Mouse (Mus musculus) heart, postnatal 0 days (tissue): ENCODE results near the gene Slc43a2.

Experiments
- CTCF ChIP-seq: IDR thresholded peaks from 2 replicates; pipeline ENCODE4 v1.5.1; 2016; ENCODE audit warnings: antibody characterized with exemption, control low read depth, low read depth
- EP300 ChIP-seq: IDR thresholded peaks from 2 replicates; pipeline ENCODE4 v1.6.1; 2016; ENCODE audit warnings: antibody characterized with exemption, low read depth

DNA sequence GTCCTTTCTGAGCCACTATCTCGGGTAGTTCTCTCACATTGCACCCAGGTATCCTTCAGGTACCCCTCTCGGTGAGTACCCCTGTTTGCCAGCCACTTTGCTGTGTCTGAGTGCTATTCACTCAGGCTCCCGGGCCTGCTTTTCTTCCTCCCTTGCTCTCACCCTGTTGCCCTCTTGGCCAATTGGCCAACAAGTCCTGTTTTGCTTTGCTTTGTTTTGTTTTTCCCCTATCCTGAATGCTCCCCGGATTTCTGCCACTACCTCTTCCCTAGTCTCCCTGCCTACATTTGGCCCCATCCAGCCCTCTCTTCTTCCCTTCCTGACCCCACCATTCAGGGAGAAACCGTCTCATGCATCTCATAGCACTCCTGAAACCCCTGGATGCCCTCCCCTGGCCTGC, 54.5 kb downstream of the Slc43a2 start:
- TF ChIP-seq CTCF = no peak
- TF ChIP-seq EP300 = no peak
